Mouse (Mus musculus) gastrocnemius, adult 2 months (tissue): Measurements from ENCODE around the gene Gm17545. TPM values are rescaled to one million over a fixed set of nuclear protein-coding genes. Genes with fewer than 3 reads are reported as not detected.

ENCODE experiments used
- DNase-seq: peaks from one replicate; pipeline ENCODE4 v3.0.0; 2022
- H3K27ac ChIP-seq: fragments of 200-600 bp; 2 replicates; pipeline ENCODE4 v1.8.1; 2022; ENCODE audit warnings: mild to moderate bottlenecking
- H3K4me3 ChIP-seq: fragments of 200-600 bp; 2 replicates; pipeline ENCODE4 v1.8.1; 2022; ENCODE audit warnings: mild to moderate bottlenecking, moderate library complexity
- CTCF ChIP-seq: fragments of 200-600 bp; IDR thresholded peaks from 2 replicates; pipeline ENCODE4 v1.8.1; 2022; ENCODE audit warnings: antibody characterized with exemption, mild to moderate bottlenecking, moderate library complexity
- intact Hi-C: fragments of 180-260 bp; cut with DNase I; formaldehyde crosslinking; loops from one replicate; pipeline ENCODE4 v1.15.1; 2025
- total RNA-seq, 2 experiments: library from RNA; stranded (reverse); gene quantifications; 2 replicates each; pipeline ENCODE4 v1.2.3; 2021

Gm17545 gene
- total RNA-seq, 2 experiments from 2014 or later: not detected

- intact Hi-C loops: no loop called here
- Histone ChIP-seq H3K27ac (no peak overlapping the region), H3K4me3 (no peak overlapping the region)
- TF ChIP-seq CTCF: no peak
- DNase-seq: no peak
Observed at GRCm38 (mm10) chr9:22478946-22479345, 24.9 kb downstream of the Gm17545 start.

- TF ChIP-seq CTCF: no peak
- intact Hi-C loops: no loop called here
- no peak overlapping the region for H3K27ac ChIP-seq
Observed at GRCm38 (mm10) chr9:22483866-22484561, 29.9 kb downstream of the Gm17545 start.

GRCm38 (mm10) chr9:22484562-22485308, 30.6 kb downstream of the Gm17545 start:
- Histone ChIP-seq H3K4me3 (no peak overlapping the region), H3K27ac (no peak overlapping the region)
- TF ChIP-seq CTCF: no peak
- intact Hi-C loops: no loop called here
- DNase-seq: no peak

More at GRCm38 (mm10) chr9:22483866-22484561, 29.9 kb downstream of the Gm17545 start:
- H3K4me3 ChIP-seq: no peak overlapping the region
- DNase-seq: no peak

- no peak overlapping the region for H3K27ac ChIP-seq
Observed at GRCm38 (mm10) chr9:22486211-22486610, 32.1 kb downstream of the Gm17545 start.

GRCm38 (mm10) chr9:22488963-22489362, 34.9 kb downstream of the Gm17545 start:
- no peak for TF ChIP-seq CTCF
- DNase-seq: no peak
- H3K4me3 ChIP-seq: no peak overlapping the region
- no peak overlapping the region for H3K27ac ChIP-seq
- intact Hi-C loops: no loop called here

More at GRCm38 (mm10) chr9:22486211-22486610, 32.1 kb downstream of the Gm17545 start:
- no peak overlapping the region for H3K4me3 ChIP-seq
- intact Hi-C loops: no loop called here
- no peak for DNase-seq
- TF ChIP-seq CTCF: no peak

- intact Hi-C loops: no loop called here
- Histone ChIP-seq H3K4me3 (no peak overlapping the region), H3K27ac (no peak overlapping the region)
- TF ChIP-seq CTCF: no peak
- no peak for DNase-seq
Observed at GRCm38 (mm10) chr9:22494203-22494807, 40.2 kb downstream of the Gm17545 start.

- DNase-seq: no peak
- TF ChIP-seq CTCF: peak; percentile 40
Observed at GRCm38 (mm10) chr9:22495133-22495532, 41.0 kb downstream of the Gm17545 start.

GRCm38 (mm10) chr9:22497021-22497767, 43.1 kb downstream of the Gm17545 start:
- intact Hi-C loops: no loop called here
- DNase-seq: no peak
- TF ChIP-seq CTCF: no peak

More at GRCm38 (mm10) chr9:22495133-22495532, 41.0 kb downstream of the Gm17545 start:
- intact Hi-C loops: no loop called here
- no peak overlapping the region for H3K27ac ChIP-seq
- H3K4me3 ChIP-seq: no peak overlapping the region

GRCm38 (mm10) chr9:22502972-22503371, 48.9 kb downstream of the Gm17545 start:
- no peak overlapping the region for H3K4me3 ChIP-seq
- intact Hi-C loops: no loop called here
- no peak for TF ChIP-seq CTCF
- no peak for DNase-seq
- no peak overlapping the region for H3K27ac ChIP-seq

More at GRCm38 (mm10) chr9:22497021-22497767, 43.1 kb downstream of the Gm17545 start:
- Histone ChIP-seq H3K4me3 (no peak overlapping the region), H3K27ac (no peak overlapping the region)

GRCm38 (mm10) chr9:22503581-22503980, 49.5 kb downstream of the Gm17545 start:
- intact Hi-C loops: no loop called here
- DNase-seq: no peak
- Histone ChIP-seq H3K4me3 (no peak overlapping the region), H3K27ac (no peak overlapping the region)
- no peak for TF ChIP-seq CTCF

GRCm38 (mm10) chr9:22505574-22505973, 51.5 kb downstream of the Gm17545 start:
- H3K27ac ChIP-seq: no peak overlapping the region
- intact Hi-C loops: no loop called here
- no peak overlapping the region for H3K4me3 ChIP-seq
- DNase-seq: no peak
- no peak for TF ChIP-seq CTCF

Other genes with a start within 250 kb of the Gm17545 start
- 1 to 10 TPM; 7.0 to 7.2 TPM for gene Zfp809, start 228.6 kb upstream of the Gm17545 start, total RNA-seq
- not detected for gene Zfp599, start 194.4 kb upstream of the Gm17545 start, total RNA-seq
- under 1 TPM; 0.54 to 0.98 TPM for gene Zfp810, start 146.6 kb upstream of the Gm17545 start, total RNA-seq
- under 1 TPM; 0.64 to 0.69 TPM for gene Anln, start 65.1 kb upstream of the Gm17545 start, total RNA-seq
- gene 9530077C05Rik, start 42.8 kb upstream of the Gm17545 start, total RNA-seq: under 1 TPM; 0.36 to 0.59 TPM
- gene Rp9, start 15.5 kb downstream of the Gm17545 start, total RNA-seq: 10 to 100 TPM; 32.2 to 39.1 TPM
- 10 to 100 TPM in 1 of 2 experiments, 1 to 10 TPM in 1; 9.5 to 11.5 TPM for gene Bbs9, start 21.4 kb downstream of the Gm17545 start, total RNA-seq